ENCODE assay signal across 21 mouse cellular contexts in the genomic region with DNA sequence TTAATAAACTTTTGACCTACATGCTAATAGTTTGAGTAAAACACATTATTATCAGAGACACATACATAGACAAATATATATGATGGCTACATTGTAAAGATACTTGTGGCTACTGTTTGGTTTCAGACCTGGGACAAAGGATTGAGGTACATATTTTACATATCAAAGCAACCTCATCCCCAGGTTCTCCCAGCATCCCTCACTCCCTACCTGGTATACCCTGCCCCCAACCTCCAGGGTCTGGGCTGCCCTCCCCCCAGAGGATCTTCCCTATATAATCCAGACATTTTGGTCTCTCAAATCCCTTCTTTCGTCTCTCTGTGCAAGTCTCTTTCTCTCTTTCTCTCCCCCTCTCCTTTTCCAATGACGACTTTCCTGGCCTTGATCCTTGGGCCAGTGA. TPM values are rescaled to one million over a fixed set of nuclear protein-coding genes. Genes with fewer than 3 reads are reported as not detected.
"Had no signal": no experiment of that assay in that cellular context is flagged by ENCODE, and none has a peak within 500 bp of the region (broad histone marks: within the 10 kb centered on the region; RNA-seq: fewer than 3 reads in every experiment).

No protein-coding gene starts in this region.

- H3K9ac ChIP-seq: liver, embryonic 14.5 days; lung, embryonic 15.5 days; midbrain, embryonic 13.5 days; midbrain, embryonic 15.5 days; neural tube, embryonic 12.5 days; stomach, embryonic 15.5 days had no signal

- H3K36me3 ChIP-seq: lung, embryonic 15.5 days; midbrain, embryonic 13.5 days; midbrain, embryonic 15.5 days; neural tube, embryonic 12.5 days; stomach, embryonic 15.5 days had no signal

- H3K4me2 ChIP-seq: lung, embryonic 15.5 days; midbrain, embryonic 13.5 days; midbrain, embryonic 15.5 days; neural tube, embryonic 12.5 days; stomach, embryonic 15.5 days had no signal

- ATAC-seq: lung, postnatal 0 days; midbrain, embryonic 13.5 days; midbrain, embryonic 15.5 days had no signal

- H3K4me3 ChIP-seq: lung, embryonic 15.5 days; megakaryocyte, embryonic 14.5 days; midbrain, embryonic 13.5 days; midbrain, embryonic 15.5 days; neural tube, embryonic 12.5 days; stomach, embryonic 15.5 days had no signal

- H3K27ac ChIP-seq: liver, embryonic 14.5 days; lung, embryonic 15.5 days; macrophage; midbrain, embryonic 13.5 days; midbrain, embryonic 15.5 days; neural tube, embryonic 12.5 days; stomach, embryonic 15.5 days; stomach, postnatal 0 days had no signal

- DNase-seq: lung, adult 2 months; lung, postnatal 14 days; lung, postnatal 36 days; right cerebral cortex, postnatal 14 days; thymus, adult 2 months had no signal

- H3K9me3 ChIP-seq: lung, embryonic 15.5 days; megakaryocyte, embryonic 14.5 days; midbrain, embryonic 13.5 days; midbrain, embryonic 15.5 days; neural tube, embryonic 12.5 days; stomach, embryonic 15.5 days had no signal

RNA-seq across cellular contexts. Expression of a gene that starts 0.6 kb away (rescaled TPM):
- total RNA-seq: midbrain, postnatal 0 days had no signal
- polyA plus RNA-seq: midbrain, embryonic 13.5 days; midbrain, embryonic 15.5 days; midbrain, postnatal 0 days; neural tube, embryonic 14.5 days had no signal

RNA-seq across cellular contexts. Expression of a gene that starts 10.2 kb away (rescaled TPM):
- total RNA-seq: megakaryocyte progenitor cell, adult 5-6 weeks; midbrain, postnatal 0 days; monocyte, adult 5-6 weeks; neutrophil, adult 5-6 weeks had no signal
- polyA plus RNA-seq: liver, embryonic 14.5 days; liver, embryonic 16.5 days; lung, embryonic 15.5 days; lung, postnatal 0 days; midbrain, embryonic 13.5 days; midbrain, embryonic 15.5 days; midbrain, postnatal 0 days; neural tube, embryonic 12.5 days; neural tube, embryonic 14.5 days; stomach, embryonic 15.5 days; stomach, postnatal 0 days had no signal
